Mouse (Mus musculus) lung, adult 2 months (tissue): ENCODE results near the gene Slfn14.

ENCODE experiments used
- CTCF ChIP-seq: fragments of 200-500 bp; IDR thresholded peaks from 2 replicates; pipeline ENCODE4 v1.5.1; 2011; ENCODE audit warnings: mild to moderate bottlenecking, low read length, control low read depth; ENCODE audit not compliant: insufficient read depth
- POLR2A ChIP-seq: fragments of 200-500 bp; IDR thresholded peaks from 2 replicates; pipeline ENCODE4 v1.6.1; 2011; ENCODE audit warnings: low read depth, mild to moderate bottlenecking, control low read depth, low read length, borderline replicate concordance; ENCODE audit errors: extremely low read depth

DNA sequence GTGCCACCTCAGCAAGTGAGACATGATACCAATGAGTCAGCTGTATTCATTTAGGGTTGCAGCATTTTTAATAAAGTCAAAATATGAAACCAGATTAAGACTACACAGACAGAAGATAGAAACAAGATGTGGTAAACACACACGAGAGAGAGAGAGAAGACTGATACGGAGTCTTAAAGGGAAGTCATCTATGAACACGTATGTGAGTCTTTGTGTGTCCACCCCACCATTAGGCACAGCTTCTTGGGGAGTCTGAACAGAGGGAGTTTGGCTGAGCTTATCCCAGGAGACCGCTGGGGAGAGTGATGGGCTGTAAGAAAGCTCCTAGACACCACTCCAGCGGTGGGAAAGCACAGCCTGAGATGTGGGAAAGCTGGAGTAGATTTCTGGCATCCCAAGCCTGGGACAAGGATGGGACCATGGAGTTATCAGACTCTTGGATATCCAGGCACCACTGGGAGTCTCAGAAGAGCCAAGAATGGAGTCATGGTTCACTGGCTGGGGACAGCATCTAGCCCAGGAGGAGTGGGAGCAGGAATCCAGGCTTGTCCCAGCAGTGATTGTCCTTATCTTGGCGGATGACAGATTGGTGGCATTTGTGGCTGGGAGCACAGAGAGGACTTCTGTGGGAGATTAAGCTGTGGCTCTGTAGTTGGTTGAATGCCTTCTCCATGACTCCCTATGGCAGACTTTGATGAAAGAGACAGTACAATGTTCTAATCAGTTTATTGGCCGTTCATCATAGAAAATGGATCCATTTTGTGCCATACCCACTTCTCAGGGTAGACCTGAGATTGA lies 58.4 kb downstream of the Slfn14 start:
- TF ChIP-seq CTCF: no peak
- TF ChIP-seq POLR2A: no peak
